Mouse (Mus musculus) layer of hippocampus, adult 18-20 months (tissue): ENCODE data around the gene Tubg1. TPM values are rescaled to one million over a fixed set of nuclear protein-coding genes. Genes with fewer than 3 reads are reported as not detected.

ENCODE experiments used
- DNase-seq, 2 experiments: peaks; one replicate each; pipeline ENCODE4 v3.0.0; 2022; ENCODE audit warnings: low spot score in 2 of 2
- long read RNA-seq: library from polyadenylated mRNA; stranded (forward); transcript quantifications from one replicate; pipeline ENCODE4 v2.0.0, GENCODE M21; 2021
- total RNA-seq, 2 experiments: library from RNA; stranded (reverse); gene quantifications; 2 replicates each; pipeline ENCODE4 v1.2.3; 2021

The Tubg1 gene
- total RNA-seq: 10 to 100 TPM; 43.7 to 46.5 TPM
- long read RNA-seq, transcript Tubg1-201 (11 exons, 1,802 nt): major isoform, 77 of 80 reads
- long read RNA-seq, partial matches to known transcripts: 2 of 80 reads
- long read RNA-seq, other reads (novel, unspliced or antisense): 1 of 80 reads

DNA sequence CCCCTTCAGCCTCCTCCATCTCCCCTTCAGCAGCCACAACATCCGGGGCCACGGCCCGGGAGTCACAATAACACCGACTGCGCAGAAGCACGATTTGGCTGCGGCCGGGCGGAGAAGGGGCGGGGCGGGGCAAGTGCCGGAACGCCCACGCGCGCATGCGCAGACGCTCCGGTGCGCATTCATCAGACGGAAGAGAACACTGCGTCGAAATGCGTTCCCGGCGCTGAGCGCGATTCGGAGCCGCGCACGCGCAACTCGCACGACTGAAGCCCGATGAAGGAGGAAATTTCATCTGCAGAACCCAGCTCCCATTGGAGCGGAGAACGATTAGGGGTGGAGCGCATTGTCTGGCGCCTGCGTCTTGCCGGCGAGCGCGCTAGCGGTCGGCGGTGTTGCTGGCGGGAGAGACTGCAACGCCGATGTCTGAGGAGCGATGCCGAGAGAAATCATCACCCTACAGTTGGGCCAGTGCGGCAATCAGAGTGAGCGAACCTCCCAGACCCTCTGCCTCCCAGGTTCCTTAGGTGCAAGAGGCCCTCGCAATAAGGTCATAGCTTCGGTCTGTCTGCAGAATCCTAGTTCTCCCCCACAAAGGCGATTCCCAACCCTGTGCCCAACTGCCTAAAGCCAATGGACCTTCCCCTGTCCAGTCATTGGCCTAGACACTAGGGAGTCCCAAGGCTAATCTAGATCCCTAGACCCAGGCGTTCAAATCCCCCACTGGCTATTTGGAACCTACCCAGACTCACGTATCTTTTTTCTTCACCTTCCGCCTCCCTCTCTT is at the start of gene Tubg1, which contains the start of gene Retreg3:
TSS of gene Tubg1 (plus strand) at position 178 of the 784 bp plus-strand sequence.
TSS of gene Retreg3 (minus strand) at position 133 of the 784 bp plus-strand sequence.
- peak; percentile 99 to 100 for DNase-seq

DNA sequence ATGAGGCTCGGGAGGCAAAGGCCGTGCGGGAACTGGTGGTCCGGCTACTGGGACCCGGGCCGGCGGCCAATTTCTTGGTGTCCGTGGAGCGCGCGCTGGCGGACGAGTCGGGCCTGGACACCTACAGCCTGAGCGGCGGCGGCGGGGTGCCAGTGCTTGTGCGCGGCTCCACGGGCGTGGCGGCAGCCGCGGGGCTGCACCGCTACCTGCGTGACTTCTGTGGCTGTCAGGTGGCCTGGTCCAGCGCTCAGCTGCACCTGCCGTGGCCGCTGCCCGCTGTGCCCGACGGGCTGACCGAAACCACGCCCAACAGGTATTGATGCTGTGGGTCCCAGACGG is 49.6 kb upstream of the Tubg1 start:
- no peak for DNase-seq

DNA sequence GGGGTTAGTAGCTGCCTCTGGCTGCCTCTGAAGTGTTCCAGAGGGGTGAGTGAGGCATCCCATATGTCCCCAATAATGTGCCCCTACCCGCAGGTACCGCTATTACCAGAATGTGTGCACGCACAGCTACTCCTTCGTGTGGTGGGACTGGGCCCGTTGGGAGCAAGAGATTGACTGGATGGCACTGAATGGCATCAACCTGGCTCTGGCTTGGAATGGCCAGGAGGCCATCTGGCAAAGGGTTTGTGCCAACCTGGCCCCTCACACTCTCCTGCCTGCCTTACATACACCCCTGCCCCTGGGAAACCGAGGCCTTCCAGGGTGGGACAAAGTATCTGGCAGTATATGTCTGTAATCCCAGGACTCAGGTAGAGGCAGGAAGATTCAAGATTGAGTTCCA is 48.8 kb upstream of the Tubg1 start:
- DNase-seq: no peak

DNA sequence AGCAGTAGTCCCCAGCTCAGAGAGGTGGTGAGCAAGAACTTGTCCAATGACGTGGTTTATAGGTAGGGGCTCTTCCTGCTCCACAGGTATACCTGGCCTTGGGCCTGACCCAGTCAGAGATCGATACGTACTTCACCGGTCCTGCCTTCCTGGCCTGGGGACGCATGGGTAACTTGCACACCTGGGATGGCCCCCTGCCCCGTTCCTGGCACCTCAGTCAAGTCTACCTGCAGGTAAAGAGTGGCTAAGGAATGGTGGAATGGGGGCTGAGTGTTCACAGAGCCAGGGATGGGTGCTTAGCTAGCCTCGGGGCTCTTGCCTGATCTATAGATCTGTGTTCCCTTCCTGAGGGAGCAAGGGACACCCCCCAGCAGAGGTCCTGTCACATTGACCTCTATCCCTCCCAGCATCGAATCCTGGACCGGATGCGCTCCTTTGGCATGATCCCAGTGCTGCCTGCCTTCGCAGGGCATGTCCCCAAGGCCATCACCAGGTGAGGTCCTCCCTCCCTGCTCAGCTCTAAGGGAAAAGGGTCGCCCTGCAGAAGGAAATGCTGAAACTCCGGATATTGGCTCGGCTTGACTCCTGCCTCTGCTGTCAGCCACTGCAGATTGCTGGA is 47.8 kb upstream of the Tubg1 start:
- no peak for DNase-seq

DNA sequence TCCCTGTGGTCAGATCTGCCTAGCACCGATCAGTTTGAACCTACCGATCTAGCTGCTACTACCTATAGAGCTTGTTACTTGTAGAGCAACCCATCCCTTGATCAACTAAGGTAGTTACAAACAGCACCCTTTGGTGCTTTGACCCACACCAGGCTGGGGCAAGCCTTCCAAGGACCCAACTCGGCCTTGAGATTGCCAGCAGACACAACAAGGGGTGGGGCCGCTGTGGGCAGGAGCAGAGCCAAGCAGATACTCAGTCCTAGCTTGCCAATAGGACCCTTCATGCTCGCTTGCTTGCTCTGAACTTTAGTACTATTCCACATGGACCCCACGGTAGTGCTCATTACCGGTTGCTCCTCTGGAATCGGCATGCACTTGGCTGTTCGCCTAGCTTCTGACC is 41.6 kb upstream of the Tubg1 start, which contains the start of gene Hsd17b1:
TSS of gene Hsd17b1 (plus strand) at position 291 of the 400 bp plus-strand sequence.
- DNase-seq: no peak

DNA sequence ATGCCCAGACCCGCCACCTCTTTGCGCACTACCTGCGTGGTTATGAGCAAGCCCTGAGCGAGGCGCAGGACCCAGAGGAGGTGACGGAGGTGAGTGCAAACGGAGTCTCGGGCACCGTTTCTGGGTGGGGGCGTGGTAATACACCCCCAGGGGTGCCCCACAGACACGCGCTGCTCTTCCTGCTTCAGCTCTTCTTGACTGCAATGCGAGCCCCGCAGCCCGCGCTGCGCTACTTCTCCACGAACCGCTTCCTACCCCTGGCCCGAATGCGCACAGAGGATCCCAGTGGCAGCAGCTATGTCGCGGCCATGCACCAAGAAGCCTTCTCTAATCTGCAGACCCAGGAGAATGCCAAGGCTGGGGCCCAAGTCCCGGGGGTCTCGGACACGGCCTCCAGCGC is 40.0 kb upstream of the Tubg1 start:
- no peak for DNase-seq

DNA sequence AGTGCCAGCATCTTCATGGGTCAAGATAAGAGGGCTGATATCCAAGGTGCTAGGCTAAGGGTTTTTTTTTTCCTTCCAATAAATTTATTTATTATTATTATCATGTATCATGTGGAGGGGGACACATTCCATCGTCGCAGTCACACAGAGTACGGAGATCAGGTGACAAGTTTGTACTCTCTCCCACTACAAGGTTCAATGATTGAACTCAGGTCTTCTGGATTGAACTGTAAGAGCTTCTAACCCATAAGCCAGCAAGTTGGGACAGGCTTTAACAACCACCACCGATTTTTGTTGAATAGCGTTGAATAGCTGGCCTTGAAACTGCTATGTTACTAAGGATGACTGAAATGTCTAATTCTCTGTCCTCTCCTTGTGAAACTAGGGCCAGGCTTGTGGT is 39.3 kb upstream of the Tubg1 start:
- DNase-seq: no peak

DNA sequence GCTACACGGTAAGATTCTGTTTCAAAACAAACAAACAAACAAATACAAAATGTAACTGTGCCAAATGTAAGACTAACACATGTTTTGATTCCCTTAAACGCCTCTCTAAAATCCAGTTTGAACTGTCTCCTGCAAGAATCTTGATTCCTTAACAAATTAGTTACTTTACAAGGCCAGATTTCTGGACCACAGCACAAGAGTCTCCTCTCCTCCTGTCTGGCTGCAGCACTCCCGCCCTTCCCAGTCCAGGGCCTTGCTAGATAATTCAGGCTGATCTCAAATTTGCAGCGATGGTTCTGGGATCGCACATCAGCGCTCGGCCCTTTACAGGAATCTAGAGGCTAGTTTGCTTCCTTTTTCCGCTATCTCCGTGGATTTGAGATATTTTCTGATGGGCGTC is 38.1 kb upstream of the Tubg1 start:
- DNase-seq: no peak

DNA sequence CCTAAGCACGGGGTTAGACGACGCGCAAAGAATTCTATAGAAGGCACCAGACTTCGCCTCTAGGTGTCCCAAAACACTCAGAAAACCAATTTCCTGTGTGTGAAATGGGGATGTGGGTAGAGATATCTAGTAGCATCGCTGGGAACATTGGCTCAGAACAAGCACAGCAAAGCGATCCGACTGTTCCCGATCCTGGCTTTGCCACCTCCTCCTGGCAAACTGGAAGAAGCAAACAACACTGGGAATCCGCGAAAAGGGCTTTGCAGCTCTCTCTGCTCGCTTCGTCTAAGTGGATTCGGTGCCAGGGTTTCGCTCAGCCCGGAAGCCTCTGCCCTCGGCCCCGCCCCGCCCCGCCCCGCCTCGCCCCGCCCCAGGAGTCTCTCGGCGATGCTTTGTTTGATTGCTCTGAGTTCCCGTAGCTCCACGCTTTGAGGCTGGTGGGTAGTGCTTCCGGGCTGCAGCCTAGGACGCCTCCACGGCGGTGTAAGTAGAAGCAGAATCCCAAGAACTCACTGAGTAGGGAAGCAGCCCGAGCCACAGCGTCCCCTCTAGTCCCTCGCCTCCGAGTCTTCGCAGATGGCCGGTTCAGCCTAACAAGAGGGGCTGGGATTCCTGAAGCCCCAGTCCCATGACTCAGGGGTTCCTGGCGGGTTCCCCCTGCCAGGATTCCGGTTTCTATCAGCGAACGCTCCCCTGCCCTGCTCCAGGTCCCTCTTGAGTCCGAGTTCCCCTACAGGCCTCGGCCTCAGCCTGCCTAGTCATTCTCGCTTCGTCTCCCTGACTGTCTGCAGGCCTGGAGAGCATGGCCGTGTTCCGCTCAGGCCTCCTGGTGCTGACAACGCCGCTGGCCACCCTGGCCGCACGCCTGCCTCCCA is 37.3 kb upstream of the Tubg1 start, which contains the start of gene Coasy:
TSS of gene Coasy (plus strand) at position 358 of the 875 bp plus-strand sequence.
- DNase-seq: peak; percentile 84 to 95

DNA sequence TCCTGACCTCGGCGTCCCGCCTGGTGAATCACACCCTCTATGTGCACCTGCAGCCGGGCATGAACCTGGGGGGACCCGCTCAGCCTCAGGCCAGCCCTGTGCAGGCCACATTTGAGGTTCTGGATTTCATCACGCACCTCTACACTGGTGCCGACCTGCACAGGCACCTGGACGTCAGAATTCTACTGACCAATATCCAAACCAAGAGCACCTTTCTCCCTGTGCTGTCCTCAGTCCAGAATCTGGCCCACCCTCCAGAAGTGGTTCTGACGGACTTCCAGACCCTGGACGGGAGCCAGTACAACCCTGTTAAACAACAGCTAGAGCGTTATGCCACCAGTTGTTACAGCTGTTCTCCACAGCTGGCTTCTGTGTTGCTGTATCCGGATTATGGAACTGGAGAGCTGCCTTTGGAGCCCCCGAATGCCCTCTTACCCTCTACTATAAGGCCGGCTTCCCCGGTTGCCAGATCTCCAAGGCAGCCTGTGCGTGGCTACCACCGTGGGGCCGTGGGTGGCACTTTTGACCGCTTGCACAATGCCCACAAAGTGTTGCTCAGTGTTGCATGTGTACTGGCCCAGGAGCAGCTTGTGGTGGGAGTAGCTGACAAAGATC is 36.5 kb upstream of the Tubg1 start:
- no peak for DNase-seq

DNA sequence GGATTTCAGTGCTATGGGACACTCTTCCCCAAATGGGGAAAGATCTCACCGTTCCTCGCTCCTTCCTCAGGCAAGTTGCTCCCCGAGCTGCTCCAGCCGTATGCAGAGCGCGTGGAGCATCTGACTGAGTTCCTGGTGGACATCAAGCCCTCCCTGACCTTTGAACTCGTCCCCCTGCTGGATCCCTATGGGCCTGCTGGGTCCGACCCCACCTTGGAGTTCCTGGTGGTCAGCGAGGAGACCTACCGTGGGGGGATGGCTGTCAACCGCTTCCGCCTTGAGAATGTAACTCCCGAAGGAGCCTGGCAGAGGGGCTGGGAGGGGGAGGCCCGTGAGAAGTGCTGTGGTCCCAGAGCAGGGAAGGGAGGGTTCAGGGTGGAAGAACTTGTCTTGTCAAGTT is 35.5 kb upstream of the Tubg1 start:
- no peak for DNase-seq

DNA sequence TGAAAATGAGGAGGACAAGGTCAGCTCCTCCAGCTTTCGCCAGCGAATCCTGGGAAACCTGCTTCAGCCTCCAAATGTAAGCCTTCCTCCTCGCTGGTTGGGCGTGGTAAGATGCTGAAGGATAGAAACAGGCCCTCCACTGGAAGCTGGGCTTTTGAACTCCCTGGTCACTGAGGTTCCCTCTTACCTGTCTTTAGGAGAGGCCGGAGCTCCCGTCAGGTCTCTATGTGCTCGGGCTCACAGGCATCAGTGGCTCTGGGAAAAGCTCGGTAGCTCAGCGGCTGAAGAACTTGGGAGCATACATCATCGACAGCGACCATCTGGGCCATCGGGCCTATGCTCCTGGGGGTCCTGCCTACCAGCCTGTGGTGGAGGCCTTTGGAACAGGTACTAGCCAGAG is 34.9 kb upstream of the Tubg1 start:
- DNase-seq: no peak

DNA sequence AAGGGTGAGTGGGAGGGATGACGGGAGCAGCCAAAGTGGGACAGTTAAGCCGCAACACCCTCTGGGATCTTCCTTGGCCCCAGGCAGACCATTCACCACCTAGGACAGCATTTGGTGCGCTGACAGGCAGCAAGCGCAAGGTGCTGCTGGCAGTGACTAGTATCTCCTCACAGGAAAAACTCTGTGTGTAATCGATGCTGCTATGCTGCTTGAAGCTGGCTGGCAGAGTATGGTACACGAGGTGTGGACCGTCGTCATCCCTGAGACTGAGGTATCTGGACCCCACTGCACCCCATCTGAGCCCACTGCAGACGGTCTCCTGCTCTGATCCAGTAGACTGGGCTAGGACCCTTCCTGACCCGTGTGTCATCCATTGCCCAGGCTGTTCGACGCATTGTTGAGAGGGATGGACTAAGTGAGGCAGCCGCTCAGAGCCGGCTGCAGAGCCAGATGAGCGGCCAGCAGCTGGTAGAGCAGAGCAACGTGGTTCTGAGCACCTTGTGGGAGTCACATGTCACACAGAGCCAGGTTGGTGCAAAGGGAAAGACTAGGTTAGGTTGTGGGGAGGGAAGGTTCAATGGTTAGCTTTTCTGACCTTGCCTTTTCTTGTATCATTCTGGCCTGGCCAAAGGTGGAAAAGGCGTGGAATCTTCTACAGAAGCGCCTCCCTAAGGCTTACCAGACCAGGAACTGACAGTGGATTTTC is 34.0 kb upstream of the Tubg1 start:
- DNase-seq: no peak

DNA sequence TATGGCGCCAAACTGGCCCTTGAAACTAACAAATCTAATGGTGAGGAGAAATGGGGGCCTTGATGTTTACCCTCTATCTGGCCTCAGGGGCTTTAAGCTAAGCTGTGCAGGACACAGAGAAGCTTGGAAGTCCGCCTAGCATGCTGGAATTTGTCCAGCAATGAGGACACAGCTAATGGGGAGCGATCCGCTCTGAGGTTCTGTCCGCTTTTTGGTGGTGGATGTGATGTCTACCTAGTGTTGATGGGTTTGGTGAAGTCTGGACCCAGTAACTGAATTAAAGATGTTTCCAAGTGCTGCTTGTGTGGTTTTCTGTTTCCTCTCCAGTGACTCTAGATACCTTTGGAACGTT is 33.4 kb upstream of the Tubg1 start:
- DNase-seq: no peak

DNA sequence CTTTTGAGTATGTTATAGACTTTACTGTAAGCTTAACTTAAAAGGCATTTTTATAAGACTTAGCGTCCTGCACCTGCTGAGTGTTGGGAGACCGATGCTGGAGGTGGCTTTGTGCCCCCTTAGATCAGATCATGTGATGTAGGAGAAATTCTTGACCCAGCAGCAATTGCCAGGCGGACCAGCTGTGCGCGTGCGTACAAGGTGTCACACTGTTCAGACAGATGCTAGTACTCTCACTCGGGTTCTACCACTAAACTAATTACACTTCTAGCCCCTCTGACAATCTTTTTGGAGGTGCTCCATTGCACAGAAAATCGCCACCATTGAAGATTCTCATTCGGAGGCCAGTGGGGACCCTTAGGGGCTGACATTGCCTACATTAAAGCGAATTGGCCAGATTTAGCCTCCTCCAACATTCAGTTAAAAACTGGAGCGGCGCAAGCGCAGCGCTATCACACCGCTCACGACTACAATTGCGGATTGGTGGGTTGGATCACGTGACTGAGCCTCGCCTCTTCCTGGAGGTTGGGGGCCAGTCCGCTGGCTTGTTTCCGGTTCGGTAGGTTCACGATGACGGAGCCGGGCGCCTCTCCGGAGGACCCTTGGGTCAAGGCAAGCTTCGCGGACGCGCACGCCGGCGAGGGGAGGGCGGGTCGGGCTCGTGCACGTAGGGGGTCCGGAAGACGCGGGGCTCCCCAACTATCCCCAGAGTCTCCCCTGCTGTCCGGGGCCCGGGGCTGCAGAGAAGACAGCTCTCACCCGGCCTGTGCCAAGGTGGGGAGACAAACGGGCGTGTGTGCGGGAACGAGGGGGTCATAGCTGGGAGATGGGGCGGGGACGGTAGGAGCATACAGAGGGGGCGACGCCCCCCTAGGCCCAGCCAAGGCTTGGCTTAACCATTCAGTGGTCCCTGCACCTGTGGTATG is 32.7 kb upstream of the Tubg1 start, which contains the start of gene Mlx:
TSS of gene Mlx (plus strand) at position 522 of the 926 bp plus-strand sequence.
- DNase-seq: peak; percentile 87 to 95

DNA sequence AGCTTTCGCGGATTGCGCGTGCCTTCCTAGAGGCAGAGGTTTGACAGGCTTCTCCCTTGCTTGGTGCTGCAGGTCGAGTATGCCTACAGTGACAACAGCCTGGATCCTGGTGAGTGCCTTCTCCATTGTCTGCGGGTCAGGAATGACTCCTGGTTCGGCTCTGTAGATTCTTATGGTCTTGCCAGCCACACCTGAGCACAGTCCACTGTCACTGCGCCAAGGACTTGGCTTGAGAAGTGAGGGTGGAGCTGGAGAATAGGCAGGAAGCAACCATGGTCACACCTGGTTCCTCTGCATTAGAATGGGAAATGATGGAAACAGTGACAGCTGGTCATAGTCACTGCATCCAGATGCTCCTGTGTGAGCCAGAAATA is 32.1 kb upstream of the Tubg1 start:
- no peak for DNase-seq

DNA sequence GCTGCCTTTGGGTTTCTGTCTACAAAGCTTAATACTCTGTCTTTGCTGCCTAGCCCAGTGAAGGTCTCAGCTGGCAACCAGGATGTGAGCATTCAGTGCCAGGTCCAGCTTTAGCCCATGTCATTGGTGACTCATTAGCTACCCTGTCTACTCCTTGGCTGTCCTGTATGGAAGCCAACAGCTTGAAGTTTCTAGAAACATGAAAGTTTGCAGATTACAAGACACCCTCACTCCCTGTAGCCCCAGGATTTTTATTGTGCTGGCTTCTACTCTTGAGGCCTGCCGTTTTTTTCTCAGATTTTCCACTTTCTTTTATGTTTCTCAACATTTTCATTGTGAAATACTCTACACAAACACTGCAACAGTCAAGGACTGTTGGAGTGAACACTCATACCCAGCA is 29.8 kb upstream of the Tubg1 start:
- DNase-seq: no peak

DNA sequence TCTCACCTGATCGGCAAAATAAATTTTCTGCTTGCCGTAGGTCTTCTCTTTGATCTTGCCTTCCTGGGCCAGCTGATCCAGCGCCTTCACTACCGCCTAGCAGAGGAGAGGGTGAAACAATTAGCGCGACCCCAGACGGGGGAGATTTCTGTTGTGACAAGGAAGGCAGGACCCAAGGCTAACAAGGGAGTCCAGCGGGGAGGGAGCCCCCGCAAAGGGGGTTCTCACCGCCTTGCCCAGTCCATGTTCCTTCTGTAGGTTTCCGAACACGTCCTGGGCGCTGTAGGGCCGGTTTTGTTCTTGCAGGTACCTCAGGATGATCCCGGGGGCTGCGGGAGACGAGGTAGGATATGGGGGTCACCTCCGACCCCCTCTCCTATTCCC is 24.8 kb upstream of the Tubg1 start:
- DNase-seq: peak in 1 of 2 experiments; percentile 40

DNA sequence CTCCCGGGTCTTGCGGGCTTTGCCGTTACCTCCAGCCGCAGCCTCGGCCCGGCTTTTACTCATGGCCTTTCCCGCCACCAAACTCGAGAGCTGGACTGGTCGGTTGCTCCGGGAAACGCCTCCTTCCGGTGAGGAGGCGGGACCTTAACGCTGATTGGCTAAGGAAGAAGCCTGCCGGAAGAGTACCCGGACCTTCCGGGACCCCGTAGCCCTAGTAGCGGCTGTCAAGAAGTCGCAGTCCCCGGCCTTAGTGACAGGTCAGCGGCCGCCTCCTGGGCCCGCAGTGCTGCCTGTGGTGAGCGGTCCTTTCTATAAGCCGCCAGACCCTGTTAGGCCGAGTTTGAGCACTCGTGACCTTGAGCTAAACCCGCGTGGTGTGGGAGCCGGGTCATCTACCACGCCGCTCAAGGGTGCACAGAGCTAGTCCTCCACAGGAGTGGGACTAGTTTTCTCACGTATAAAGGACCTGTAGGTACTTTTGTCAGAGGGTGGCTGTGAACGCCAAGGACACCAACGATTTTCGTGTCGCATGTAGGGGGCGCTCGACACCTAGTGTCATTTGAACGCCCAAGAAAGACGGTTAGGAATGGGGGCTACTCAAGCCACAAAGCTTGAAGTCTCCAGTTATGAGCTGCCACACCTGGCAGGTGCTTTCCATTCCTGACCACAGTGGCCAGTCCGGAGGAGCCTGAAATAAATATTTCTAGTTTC is 24.3 kb upstream of the Tubg1 start, which contains the start of gene Psmc3ip:
TSS of gene Psmc3ip (minus strand) at position 123 of the 711 bp plus-strand sequence.
- peak; percentile 90 to 96 for DNase-seq
